ENCODE assay signal across 12 mouse cellular contexts in the genomic region with DNA sequence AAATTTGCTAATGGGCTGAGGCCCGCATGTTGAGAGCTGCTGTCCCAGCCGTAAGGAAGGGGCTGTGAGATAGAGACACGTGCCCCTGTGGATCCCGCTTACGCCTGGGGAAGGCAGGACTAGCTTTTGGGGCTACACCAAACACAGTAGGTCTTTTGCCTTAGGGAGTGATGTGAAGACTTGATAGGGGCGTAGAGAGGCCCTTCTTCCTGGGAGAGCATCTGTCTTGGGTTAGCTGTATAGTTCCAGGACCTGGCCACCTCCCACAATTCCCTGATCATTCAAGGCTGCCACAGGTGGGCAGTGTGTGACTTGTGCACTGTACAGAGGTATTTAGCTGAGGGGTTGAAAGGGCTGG. TPM values are rescaled to one million over a fixed set of nuclear protein-coding genes. Genes with fewer than 3 reads are reported as not detected.
A peak's percentile ranks its signal among the peaks of the same experiment; 100 is the strongest.
DNase-seq lines count a peak whose midpoint lies in the region; ATAC-seq and TF ChIP-seq lines count a peak whose summit lies in the region.
"Had no signal": no experiment of that assay in that cellular context is flagged by ENCODE, and none has a peak within 500 bp of the region (broad histone marks: within the 10 kb centered on the region; RNA-seq: fewer than 3 reads in every experiment).

No protein-coding gene starts in this region.

- no peaks in the 10 kb centered on the region for H3K9me3 ChIP-seq in intestine, embryonic 15.5 days
- H3K9me3 ChIP-seq in intestine, embryonic 16.5 days (ENCODE audit: control insufficient read depth, low read length), result no peaks in the 10 kb centered on the region
- H3K9me3 ChIP-seq in limb, embryonic 10.5 days (replicated peaks), result no peaks in the 10 kb centered on the region
- H3K9me3 ChIP-seq in midbrain, embryonic 16.5 days (replicated peaks; ENCODE audit: control insufficient read depth, low read length, poor library complexity, severe bottlenecking), result no peaks in the 10 kb centered on the region
- H3K9me3 ChIP-seq: lung, embryonic 15.5 days had no signal

- H3K27ac ChIP-seq in intestine, embryonic 15.5 days, result no peak overlapping the region
- no peak overlapping the region for H3K27ac ChIP-seq in intestine, embryonic 16.5 days (ENCODE audit: low read length)
- H3K27ac ChIP-seq in bone marrow, adult 2 months (ENCODE audit: control insufficient read depth, insufficient read depth, low read depth, low read length, poor library complexity), result no peak overlapping the region; the same call in 1 of the 2 replicates
- 0 out of 2 replicates have a peak overlapping the region, but pooled peaks have one; percentile 11 for H3K27ac ChIP-seq in limb, embryonic 10.5 days
- H3K27ac ChIP-seq in midbrain, embryonic 16.5 days (ENCODE audit: low read length), result no peak overlapping the region
- H3K27ac ChIP-seq: gastrocnemius, adult 2 months; lung, embryonic 15.5 days had no signal

- no peak overlapping the region for H3K9ac ChIP-seq in intestine, embryonic 15.5 days
- H3K9ac ChIP-seq in intestine, embryonic 16.5 days (ENCODE audit: low read depth, low read length), result no peak overlapping the region
- no peak overlapping the region for H3K9ac ChIP-seq in midbrain, embryonic 16.5 days (ENCODE audit: low read depth, low read length)
- H3K9ac ChIP-seq: lung, embryonic 15.5 days had no signal

- no peaks in the 10 kb centered on the region for H3K27me3 ChIP-seq in intestine, embryonic 15.5 days (replicated peaks)
- no peaks in the 10 kb centered on the region for H3K27me3 ChIP-seq in intestine, embryonic 16.5 days (replicated peaks; ENCODE audit: control insufficient read depth, insufficient read depth, low read length)
- H3K27me3 ChIP-seq in limb, embryonic 10.5 days (ENCODE audit: low read depth, poor library complexity, severe bottlenecking), result no peaks in the 10 kb centered on the region
- no peaks in the 10 kb centered on the region for H3K27me3 ChIP-seq in midbrain, embryonic 16.5 days (ENCODE audit: control insufficient read depth, insufficient read depth, low read depth, low read length)
- H3K27me3 ChIP-seq: lung, embryonic 15.5 days had no signal

- no peak overlapping the region for H3K4me3 ChIP-seq in intestine, embryonic 15.5 days (replicated peaks)
- H3K4me3 ChIP-seq in intestine, embryonic 16.5 days (ENCODE audit: low read length), result no peak overlapping the region
- H3K4me3 ChIP-seq in bone marrow, adult 2 months (replicated peaks; ENCODE audit: control insufficient read depth, low read depth, low read length), result peak overlapping the region; percentile 98
- no peak overlapping the region for H3K4me3 ChIP-seq in limb, embryonic 10.5 days
- no peak overlapping the region for H3K4me3 ChIP-seq in midbrain, embryonic 16.5 days (ENCODE audit: low read depth, low read length)
- H3K4me3 ChIP-seq: gastrocnemius, adult 2 months; lung, embryonic 15.5 days had no signal

- H3K4me2 ChIP-seq in intestine, embryonic 15.5 days (replicated peaks), result 0 out of 2 replicates have a peak overlapping the region, but pooled peaks have one; percentile 81
- H3K4me2 ChIP-seq in intestine, embryonic 16.5 days (ENCODE audit: low read depth, low read length), result no peak overlapping the region
- H3K4me2 ChIP-seq in midbrain, embryonic 16.5 days (ENCODE audit: low read length), result peak overlapping the region; percentile 79; the same call in 1 of the 2 replicates

- no peak for DNase-seq in limb, embryonic 10.5 days (ENCODE audit: low spot score)
- DNase-seq in cerebellum, adult 11 months, result no peak
- DNase-seq in cerebellum, postnatal 10 days, result no peak
- no peak for DNase-seq in cerebellum, postnatal 4 days (ENCODE audit: low spot score in 2 of 2)
- DNase-seq: embryo, embryonic 11 days; gastrocnemius, adult 2 months; heart, postnatal 14 days had no signal

- no peak for TF ChIP-seq POLR2A in bone marrow, adult 2 months (IDR thresholded peaks at IDR 0.05; ENCODE audit: borderline replicate concordance, control insufficient read depth, low read depth, low read length)

- ATAC-seq in intestine, embryonic 15.5 days, result no peak
- ATAC-seq in intestine, embryonic 16.5 days, result no peak
- ATAC-seq in midbrain, embryonic 16.5 days, result no peak

- peaks cover 30% of the 10 kb centered on the region for H3K4me1 ChIP-seq in intestine, embryonic 15.5 days (replicated peaks)
- peaks cover 46% of the 10 kb centered on the region for H3K4me1 ChIP-seq in intestine, embryonic 16.5 days (ENCODE audit: control insufficient read depth, insufficient read depth, low read length)
- peaks cover 33% of the 10 kb centered on the region for H3K4me1 ChIP-seq in bone marrow, adult 2 months (ENCODE audit: control insufficient read depth, insufficient read depth, low read length)
- peaks cover 61% of the 10 kb centered on the region for H3K4me1 ChIP-seq in limb, embryonic 10.5 days
- peaks cover 51% of the 10 kb centered on the region for H3K4me1 ChIP-seq in midbrain, embryonic 16.5 days (ENCODE audit: control insufficient read depth, insufficient read depth, low read length)

- TF ChIP-seq CTCF in bone marrow, adult 2 months (IDR thresholded peaks at IDR 0.05; ENCODE audit: control insufficient read depth, insufficient read depth, low read length), result no peak

- 79% methylated on average over 6 of the region's 6 CpGs for WGBS in intestine, embryonic 15.5 days
- WGBS in intestine, embryonic 16.5 days, result 84% methylated on average over 6 of the region's 6 CpGs
- 82% methylated on average over 6 of the region's 6 CpGs for WGBS in bone marrow, adult 2 months
- WGBS in limb, embryonic 10.5 days, result 63% methylated on average over 6 of the region's 6 CpGs
- 90% methylated on average over 6 of the region's 6 CpGs for WGBS in midbrain, embryonic 16.5 days

- no peaks in the 10 kb centered on the region for H3K36me3 ChIP-seq in intestine, embryonic 15.5 days
- no peaks in the 10 kb centered on the region for H3K36me3 ChIP-seq in intestine, embryonic 16.5 days (ENCODE audit: control insufficient read depth, insufficient read depth, low read length)
- H3K36me3 ChIP-seq in limb, embryonic 10.5 days, result peaks cover 16% of the 10 kb centered on the region
- no peaks in the 10 kb centered on the region for H3K36me3 ChIP-seq in midbrain, embryonic 16.5 days (ENCODE audit: control insufficient read depth, insufficient read depth, low read length)
- H3K36me3 ChIP-seq: lung, embryonic 15.5 days had no signal

RNA-seq across cellular contexts. Expression of a gene that starts 13.9 kb away (rescaled TPM):
- polyA plus RNA-seq in intestine, embryonic 15.5 days (2015; fragmentation: Nextera tagmentation; extraction: Ambion mirVana), result 16.8 and 16.9 TPM in 2 replicates
- polyA plus RNA-seq in intestine, embryonic 16.5 days (2015; fragmentation: Nextera tagmentation; extraction: Ambion mirVana), result 14.9 and 16.3 TPM in 2 replicates
- 33.7 and 51.6 TPM in 2 replicates for polyA plus RNA-seq in bone marrow, adult 2 months (2011; ENCODE audit: insufficient read depth, insufficient read length, low replicate concordance, missing spikeins)
- polyA plus RNA-seq in limb, embryonic 10.5 days (2016; fragmentation: Nextera tagmentation; extraction: Ambion mirVana), result 8.1 and 9.9 TPM in 2 replicates
- 25.2 and 25.3 TPM in 2 replicates for polyA plus RNA-seq in midbrain, embryonic 16.5 days (2015; fragmentation: Nextera tagmentation; extraction: Ambion mirVana)

RNA-seq across cellular contexts. Expression of a gene that starts 32.0 kb away (rescaled TPM):
- polyA plus RNA-seq in intestine, embryonic 15.5 days (2015; fragmentation: Nextera tagmentation; extraction: Ambion mirVana), result 199 and 237 TPM in 2 replicates
- 285 and 306 TPM in 2 replicates for polyA plus RNA-seq in intestine, embryonic 16.5 days (2015; fragmentation: Nextera tagmentation; extraction: Ambion mirVana)
- 81.7 and 82.5 TPM in 2 replicates for polyA plus RNA-seq in bone marrow, adult 2 months (2011; ENCODE audit: insufficient read depth, insufficient read length, low replicate concordance, missing spikeins)
- polyA plus RNA-seq in limb, embryonic 10.5 days (2016; fragmentation: Nextera tagmentation; extraction: Ambion mirVana), result 68.6 and 75.3 TPM in 2 replicates
- 24.3 and 26.0 TPM in 2 replicates for polyA plus RNA-seq in midbrain, embryonic 16.5 days (2015; fragmentation: Nextera tagmentation; extraction: Ambion mirVana)

RNA-seq across cellular contexts. Expression of a gene that starts 32.1 kb away (rescaled TPM):
- 6.5 and 6.6 TPM in 2 replicates for polyA plus RNA-seq in intestine, embryonic 15.5 days (2015; fragmentation: Nextera tagmentation; extraction: Ambion mirVana)
- polyA plus RNA-seq in intestine, embryonic 16.5 days (2015; fragmentation: Nextera tagmentation; extraction: Ambion mirVana), result 7.6 and 8.1 TPM in 2 replicates
- 1.1 and 1.8 TPM in 2 replicates for polyA plus RNA-seq in bone marrow, adult 2 months (2011; ENCODE audit: insufficient read depth, insufficient read length, low replicate concordance, missing spikeins)
- polyA plus RNA-seq in limb, embryonic 10.5 days (2016; fragmentation: Nextera tagmentation; extraction: Ambion mirVana), result 7.2 and 7.5 TPM in 2 replicates
- polyA plus RNA-seq in midbrain, embryonic 16.5 days (2015; fragmentation: Nextera tagmentation; extraction: Ambion mirVana), result 3.7 and 4.6 TPM in 2 replicates

RNA-seq across cellular contexts. Expression of a gene that starts 45.6 kb away (rescaled TPM):
- polyA plus RNA-seq in intestine, embryonic 15.5 days (2015; fragmentation: Nextera tagmentation; extraction: Ambion mirVana), result 0.96 and 1.3 TPM in 2 replicates
- polyA plus RNA-seq in intestine, embryonic 16.5 days (2015; fragmentation: Nextera tagmentation; extraction: Ambion mirVana), result 0.56 and 0.69 TPM in 2 replicates
- not detected in 2 replicates for polyA plus RNA-seq in bone marrow, adult 2 months (2011; ENCODE audit: insufficient read depth, insufficient read length, low replicate concordance, missing spikeins)
- 0.50 and 0.61 TPM in 2 replicates for polyA plus RNA-seq in limb, embryonic 10.5 days (2016; fragmentation: Nextera tagmentation; extraction: Ambion mirVana)
- 2.9 and 3.0 TPM in 2 replicates for polyA plus RNA-seq in midbrain, embryonic 16.5 days (2015; fragmentation: Nextera tagmentation; extraction: Ambion mirVana)
